In genomic region chr1:178893229-178894080, GRCm38 (mm10) we compare ENCODE assay signal across 23 mouse cellular contexts.
A peak's percentile ranks its signal among the peaks of the same experiment; 100 is the strongest.
DNase-seq lines count a peak whose midpoint lies in the region; ATAC-seq lines count a peak whose summit lies in the region.
"Had no signal": no experiment of that assay in that cellular context is flagged by ENCODE, and none has a peak within 500 bp of the region (broad histone marks: within the 10 kb centered on the region; RNA-seq: fewer than 3 reads in every experiment).

No protein-coding gene starts in this region.

- H3K4me1 ChIP-seq in hindbrain, embryonic 12.5 days = peaks cover 2% of the 10 kb centered on the region; the same call in 1 of the 2 replicates
- no peaks in the 10 kb centered on the region for H3K4me1 ChIP-seq in hindbrain, embryonic 10.5 days (replicated peaks)
- H3K4me1 ChIP-seq in neural tube, embryonic 13.5 days (replicated peaks) = peaks cover 23% of the 10 kb centered on the region
- peaks cover 25% of the 10 kb centered on the region for H3K4me1 ChIP-seq in neural tube, embryonic 15.5 days
- H3K4me1 ChIP-seq in forebrain, embryonic 13.5 days = peaks cover 30% of the 10 kb centered on the region
- H3K4me1 ChIP-seq in liver, embryonic 11.5 days (replicated peaks; ENCODE audit: control insufficient read depth, insufficient read depth, low read length) = no peaks in the 10 kb centered on the region
- H3K4me1 ChIP-seq: embryonic facial prominence, embryonic 12.5 days; intestine, embryonic 15.5 days; liver, embryonic 15.5 days had no signal

- no peak overlapping the region for H3K4me2 ChIP-seq in hindbrain, embryonic 12.5 days (replicated peaks)
- H3K4me2 ChIP-seq in neural tube, embryonic 13.5 days = no peak overlapping the region
- H3K4me2 ChIP-seq in neural tube, embryonic 15.5 days = no peak overlapping the region
- H3K4me2 ChIP-seq in forebrain, embryonic 13.5 days = no peak overlapping the region
- no peak overlapping the region for H3K4me2 ChIP-seq in liver, embryonic 11.5 days
- H3K4me2 ChIP-seq: embryonic facial prominence, embryonic 12.5 days; intestine, embryonic 15.5 days; liver, embryonic 15.5 days; lung, embryonic 14.5 days had no signal

- WGBS in hindbrain, embryonic 12.5 days = 77% methylated on average over 11 of the region's 11 CpGs
- WGBS in hindbrain, embryonic 10.5 days = 88% methylated on average over 11 of the region's 11 CpGs
- WGBS in neural tube, embryonic 13.5 days = 47% methylated on average over 11 of the region's 11 CpGs
- WGBS in neural tube, embryonic 15.5 days = 39% methylated on average over 11 of the region's 11 CpGs
- 47% methylated on average over 11 of the region's 11 CpGs for WGBS in forebrain, embryonic 13.5 days
- WGBS in liver, embryonic 11.5 days = 87% methylated on average over 11 of the region's 11 CpGs

- H3K9me3 ChIP-seq in hindbrain, embryonic 12.5 days (replicated peaks) = no peaks in the 10 kb centered on the region
- H3K9me3 ChIP-seq in hindbrain, embryonic 10.5 days = no peaks in the 10 kb centered on the region
- H3K9me3 ChIP-seq in neural tube, embryonic 13.5 days = no peaks in the 10 kb centered on the region
- no peaks in the 10 kb centered on the region for H3K9me3 ChIP-seq in neural tube, embryonic 15.5 days (replicated peaks)
- H3K9me3 ChIP-seq in forebrain, embryonic 13.5 days (replicated peaks) = no peaks in the 10 kb centered on the region
- H3K9me3 ChIP-seq in liver, embryonic 11.5 days (ENCODE audit: control insufficient read depth, low read length) = no peaks in the 10 kb centered on the region
- H3K9me3 ChIP-seq: embryonic facial prominence, embryonic 12.5 days; intestine, embryonic 15.5 days; liver, embryonic 15.5 days had no signal

- no peaks in the 10 kb centered on the region for H3K27me3 ChIP-seq in hindbrain, embryonic 12.5 days
- no peaks in the 10 kb centered on the region for H3K27me3 ChIP-seq in hindbrain, embryonic 10.5 days (ENCODE audit: insufficient read depth, poor library complexity, severe bottlenecking)
- no peaks in the 10 kb centered on the region for H3K27me3 ChIP-seq in neural tube, embryonic 13.5 days
- H3K27me3 ChIP-seq in neural tube, embryonic 15.5 days (replicated peaks) = no peaks in the 10 kb centered on the region
- no peaks in the 10 kb centered on the region for H3K27me3 ChIP-seq in forebrain, embryonic 13.5 days
- H3K27me3 ChIP-seq in liver, embryonic 11.5 days (replicated peaks; ENCODE audit: control insufficient read depth, insufficient read depth, low read length) = no peaks in the 10 kb centered on the region
- H3K27me3 ChIP-seq: embryonic facial prominence, embryonic 12.5 days; intestine, embryonic 15.5 days; liver, embryonic 15.5 days had no signal

- H3K27ac ChIP-seq in hindbrain, embryonic 12.5 days = no peak overlapping the region
- H3K27ac ChIP-seq in hindbrain, embryonic 10.5 days = no peak overlapping the region
- H3K27ac ChIP-seq in neural tube, embryonic 13.5 days (replicated peaks) = no peak overlapping the region
- no peak overlapping the region for H3K27ac ChIP-seq in neural tube, embryonic 15.5 days (replicated peaks)
- H3K27ac ChIP-seq in forebrain, embryonic 13.5 days = peak overlapping the region; percentile 48
- no peak overlapping the region for H3K27ac ChIP-seq in liver, embryonic 11.5 days (ENCODE audit: low read depth, low read length)
- H3K27ac ChIP-seq: embryonic facial prominence, embryonic 12.5 days; hindbrain, postnatal 0 days; intestine, embryonic 15.5 days; liver, embryonic 15.5 days had no signal

- H3K36me3 ChIP-seq in hindbrain, embryonic 12.5 days = no peaks in the 10 kb centered on the region
- H3K36me3 ChIP-seq in hindbrain, embryonic 10.5 days = no peaks in the 10 kb centered on the region
- H3K36me3 ChIP-seq in neural tube, embryonic 13.5 days = no peaks in the 10 kb centered on the region; the same call in 1 of the 2 replicates
- no peaks in the 10 kb centered on the region for H3K36me3 ChIP-seq in neural tube, embryonic 15.5 days
- no peaks in the 10 kb centered on the region for H3K36me3 ChIP-seq in forebrain, embryonic 13.5 days (ENCODE audit: poor library complexity, severe bottlenecking)
- no peaks in the 10 kb centered on the region for H3K36me3 ChIP-seq in liver, embryonic 11.5 days (ENCODE audit: control insufficient read depth, insufficient read depth, low read length)
- H3K36me3 ChIP-seq: intestine, embryonic 15.5 days; liver, embryonic 15.5 days had no signal

- peak; percentile 73 for ATAC-seq in hindbrain, embryonic 12.5 days (ENCODE audit: low FRiP score)
- 0 out of 2 replicates have a peak, but pooled peaks have one; percentile 48 for ATAC-seq in neural tube, embryonic 13.5 days (ENCODE audit: low read depth)
- ATAC-seq in neural tube, embryonic 15.5 days (ENCODE audit: low FRiP score) = no peak
- ATAC-seq in forebrain, embryonic 13.5 days = peak; percentile 95
- ATAC-seq in liver, embryonic 11.5 days (replicated peaks; ENCODE audit: low FRiP score) = no peak
- ATAC-seq: hindbrain, postnatal 0 days; intestine, embryonic 15.5 days had no signal

- no peak overlapping the region for H3K4me3 ChIP-seq in hindbrain, embryonic 12.5 days
- no peak overlapping the region for H3K4me3 ChIP-seq in hindbrain, embryonic 10.5 days
- no peak overlapping the region for H3K4me3 ChIP-seq in neural tube, embryonic 13.5 days
- H3K4me3 ChIP-seq in neural tube, embryonic 15.5 days (replicated peaks) = no peak overlapping the region
- no peak overlapping the region for H3K4me3 ChIP-seq in forebrain, embryonic 13.5 days
- no peak overlapping the region for H3K4me3 ChIP-seq in liver, embryonic 11.5 days (ENCODE audit: low read depth, low read length)
- H3K4me3 ChIP-seq: embryonic facial prominence, embryonic 12.5 days; intestine, embryonic 15.5 days; liver, embryonic 15.5 days had no signal

- H3K9ac ChIP-seq in hindbrain, embryonic 12.5 days = no peak overlapping the region
- no peak overlapping the region for H3K9ac ChIP-seq in neural tube, embryonic 13.5 days
- H3K9ac ChIP-seq in neural tube, embryonic 15.5 days (replicated peaks) = no peak overlapping the region
- no peak overlapping the region for H3K9ac ChIP-seq in forebrain, embryonic 13.5 days
- no peak overlapping the region for H3K9ac ChIP-seq in liver, embryonic 11.5 days (ENCODE audit: low read depth, low read length)
- H3K9ac ChIP-seq: embryonic facial prominence, embryonic 12.5 days; intestine, embryonic 15.5 days; liver, embryonic 15.5 days; lung, embryonic 14.5 days had no signal

- no peak for DNase-seq in hindbrain, embryonic 10.5 days (ENCODE audit: low spot score)
- no peak for DNase-seq in liver, embryonic 11.5 days (ENCODE audit: low spot score)
- DNase-seq in right cerebral cortex, adult 2 months (ENCODE audit: low spot score in 2 of 2) = no peak
- DNase-seq: adrenal gland, adult 8-10 months; cerebellum, adult 8-10 months; cerebellum, postnatal 36 days; embryo, embryonic 11 days; heart, postnatal 14 days; kidney, adult 2 months; kidney, postnatal 4 days; layer of hippocampus, adult 9-11 months; liver; lung, embryonic 14.5 days; lung, postnatal 14 days; right cerebral cortex, postnatal 14 days had no signal

Comparison
In these comparisons a context has a peak if more than half of its experiments do, and no peak if none do; other contexts are left out.
1. ATAC-seq: peak in hindbrain, embryonic 12.5 days (single experiment), neural tube, embryonic 13.5 days (single experiment) and forebrain, embryonic 13.5 days (single experiment); none in neural tube, embryonic 15.5 days (single experiment) and liver, embryonic 11.5 days (single experiment).